Mouse (Mus musculus): ENCODE data around the gene Rbms3.

GRCm38 (mm10) chr9:117419874-117420485 is 209.7 kb downstream of the Rbms3 start:
- no peak for TF ChIP-seq CTCF (IDR thresholded peaks at IDR 0.05; ENCODE audit: borderline replicate concordance, extremely low read depth, insufficient read depth, insufficient read length)
- TF ChIP-seq POLR2A (IDR thresholded peaks at IDR 0.05; ENCODE audit: borderline replicate concordance, extremely low read depth, insufficient read depth, insufficient read length, poor library complexity, severe bottlenecking): no peak

Data from brain, embryonic 14.5 days (tissue).